Mouse (Mus musculus): ENCODE measurements around the gene Nucb1. TPM values are rescaled to one million over a fixed set of nuclear protein-coding genes. Genes with fewer than 3 reads are reported as not detected.
"Not testable (repeated sequence)": the region's sequence is repeated elsewhere in the genome, so short reads cannot be mapped to it uniquely, and the experiment has no call there.

Nucb1 gene
- polyA plus RNA-seq, 1 experiment from 2014 or later, result 96.7 TPM

DNA sequence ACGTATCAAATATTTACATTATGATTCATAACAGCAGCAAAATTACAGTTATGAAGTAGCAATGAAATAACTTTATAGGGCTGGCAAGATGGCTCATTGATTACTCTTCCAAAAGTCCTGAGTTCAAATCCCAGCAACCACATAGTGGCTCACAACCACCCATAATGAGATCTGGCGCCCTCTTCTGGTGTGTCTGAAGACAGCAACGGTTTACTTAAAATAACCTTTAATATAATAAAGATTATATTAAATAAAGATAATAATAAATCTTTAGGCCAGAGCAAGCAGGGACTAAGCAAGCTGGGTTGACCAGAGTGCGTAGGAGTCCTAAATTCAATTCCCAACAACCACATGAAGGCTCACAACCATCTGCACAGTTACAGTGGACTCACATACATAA lies 47.3 kb downstream of the Nucb1 start:
- not testable (repeated sequence) for H3K27ac ChIP-seq (replicated peaks; ENCODE audit: low read depth, low read length); H3K36me3 ChIP-seq (replicated peaks; ENCODE audit: control insufficient read depth, insufficient read depth, low read depth, low read length); ATAC-seq (replicated peaks; ENCODE audit: insufficient number of reproducible peaks, low FRiP score, low TSS enrichment, low read depth); H3K9ac ChIP-seq (replicated peaks; ENCODE audit: low read length); H3K27me3 ChIP-seq (ENCODE audit: control insufficient read depth, insufficient read depth, low read length); DNase-seq (ENCODE audit: low spot score); H3K4me3 ChIP-seq (ENCODE audit: low read depth, low read length); H3K9me3 ChIP-seq (replicated peaks; ENCODE audit: control insufficient read depth, low read length); H3K4me2 ChIP-seq (ENCODE audit: low read depth, low read length); H3K4me1 ChIP-seq (ENCODE audit: control insufficient read depth, insufficient read depth, low read length)
- 80% methylated on average over 4 of the region's 4 CpGs for WGBS

DNA sequence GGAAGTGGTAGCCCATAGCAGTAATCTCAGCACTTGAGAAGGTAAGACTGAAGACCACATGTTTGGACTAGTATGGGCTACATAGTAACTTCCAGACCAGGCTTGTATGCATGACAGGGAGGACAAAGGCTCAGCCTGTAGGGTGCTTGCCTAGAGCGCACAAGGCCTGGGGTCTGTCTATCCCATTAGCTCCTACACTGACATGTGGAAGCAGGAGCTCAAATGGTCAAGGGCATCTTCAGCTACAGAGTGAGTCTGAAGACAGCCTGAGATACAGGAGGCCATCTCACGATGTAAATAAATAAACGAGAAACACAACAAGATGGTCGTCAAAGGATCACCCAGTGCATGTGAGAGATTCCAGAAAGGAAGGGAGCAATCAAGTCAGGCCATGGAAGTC lies 47.9 kb downstream of the Nucb1 start:
- Histone ChIP-seq H3K4me3 (ENCODE audit: low read depth, low read length) (no peak overlapping the region), H3K4me2 (ENCODE audit: low read depth, low read length) (no peak overlapping the region), H3K9me3 (replicated peaks; ENCODE audit: control insufficient read depth, low read length) (no peaks in the 10 kb centered on the region), H3K27me3 (ENCODE audit: control insufficient read depth, insufficient read depth, low read length) (no peaks in the 10 kb centered on the region), H3K36me3 (replicated peaks; ENCODE audit: control insufficient read depth, insufficient read depth, low read depth, low read length) (peaks cover 7% of the 10 kb centered on the region), H3K27ac (replicated peaks; ENCODE audit: low read depth, low read length) (no peak overlapping the region), H3K4me1 (ENCODE audit: control insufficient read depth, insufficient read depth, low read length) (peaks cover 9% of the 10 kb centered on the region), H3K9ac (replicated peaks; ENCODE audit: low read length) (no peak overlapping the region)
- DNase-seq (ENCODE audit: low spot score), result no peak
- 84% methylated on average over 4 of the region's 4 CpGs for WGBS
- no peak for ATAC-seq (replicated peaks; ENCODE audit: insufficient number of reproducible peaks, low FRiP score, low TSS enrichment, low read depth)

DNA sequence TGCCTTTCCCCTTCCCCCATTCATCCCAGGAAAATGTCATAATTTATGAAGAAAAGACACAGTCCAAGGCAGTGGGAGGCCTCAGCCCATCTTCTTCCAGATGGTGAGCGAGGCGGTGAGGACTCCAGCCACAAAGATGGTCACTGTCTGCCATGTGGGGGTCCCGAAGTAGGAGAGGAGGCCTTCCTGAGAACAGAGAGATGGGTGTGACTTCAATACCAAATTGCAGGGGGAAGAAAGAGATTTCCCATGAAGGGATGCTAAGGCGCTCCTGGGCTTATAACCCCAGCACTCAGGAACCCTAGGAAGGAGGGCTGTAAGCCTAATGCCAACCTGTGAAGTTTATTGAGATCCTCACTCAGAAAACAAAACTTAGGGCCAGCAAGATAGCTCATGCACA lies 48.4 kb downstream of the Nucb1 start:
- Histone ChIP-seq H3K9ac (replicated peaks; ENCODE audit: low read length) (no peak overlapping the region), H3K27ac (replicated peaks; ENCODE audit: low read depth, low read length) (no peak overlapping the region), H3K36me3 (replicated peaks; ENCODE audit: control insufficient read depth, insufficient read depth, low read depth, low read length) (peaks cover 7% of the 10 kb centered on the region), H3K4me1 (ENCODE audit: control insufficient read depth, insufficient read depth, low read length) (peaks cover 10% of the 10 kb centered on the region), H3K9me3 (replicated peaks; ENCODE audit: control insufficient read depth, low read length) (no peaks in the 10 kb centered on the region), H3K27me3 (ENCODE audit: control insufficient read depth, insufficient read depth, low read length) (no peaks in the 10 kb centered on the region), H3K4me3 (ENCODE audit: low read depth, low read length) (no peak overlapping the region), H3K4me2 (ENCODE audit: low read depth, low read length) (no peak overlapping the region)
- ATAC-seq (replicated peaks; ENCODE audit: insufficient number of reproducible peaks, low FRiP score, low TSS enrichment, low read depth), result no peak
- DNase-seq (ENCODE audit: low spot score), result no peak
- 89% methylated on average over 4 of the region's 4 CpGs for WGBS

DNA sequence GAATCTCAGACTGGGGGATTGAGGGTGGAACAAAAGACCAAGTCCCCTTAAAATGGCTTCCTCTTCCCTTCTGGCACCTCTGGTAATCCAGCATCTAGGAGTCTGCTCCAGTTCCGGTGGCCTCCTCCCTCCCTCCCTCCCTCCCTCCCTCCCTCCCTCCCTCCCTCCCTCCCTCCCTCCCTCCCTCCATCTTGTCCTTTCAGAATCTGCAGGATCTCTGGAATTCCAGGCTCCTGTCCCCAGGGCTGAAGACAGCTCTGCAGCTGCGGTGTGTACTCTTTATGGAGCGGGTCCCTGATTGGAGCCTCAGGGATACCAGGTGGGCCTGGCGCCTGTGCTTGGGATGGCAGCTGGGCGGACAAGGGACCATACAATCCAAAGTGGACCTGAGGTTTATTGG lies 48.9 kb downstream of the Nucb1 start:
- Histone ChIP-seq H3K36me3 (replicated peaks; ENCODE audit: control insufficient read depth, insufficient read depth, low read depth, low read length) (peaks cover 7% of the 10 kb centered on the region), H3K4me1 (ENCODE audit: control insufficient read depth, insufficient read depth, low read length) (peaks cover 10% of the 10 kb centered on the region), H3K9me3 (replicated peaks; ENCODE audit: control insufficient read depth, low read length) (no peaks in the 10 kb centered on the region), H3K9ac (replicated peaks; ENCODE audit: low read length) (no peak overlapping the region), H3K27ac (replicated peaks; ENCODE audit: low read depth, low read length) (peak overlapping the region; percentile 60; the same call in 1 of the 2 replicates), H3K27me3 (ENCODE audit: control insufficient read depth, insufficient read depth, low read length) (no peaks in the 10 kb centered on the region), H3K4me3 (ENCODE audit: low read depth, low read length) (no peak overlapping the region), H3K4me2 (ENCODE audit: low read depth, low read length) (no peak overlapping the region)
- ATAC-seq (replicated peaks; ENCODE audit: insufficient number of reproducible peaks, low FRiP score, low TSS enrichment, low read depth), result no peak
- DNase-seq (ENCODE audit: low spot score), result no peak
- WGBS, result 62% methylated on average over 5 of the region's 5 CpGs

DNA sequence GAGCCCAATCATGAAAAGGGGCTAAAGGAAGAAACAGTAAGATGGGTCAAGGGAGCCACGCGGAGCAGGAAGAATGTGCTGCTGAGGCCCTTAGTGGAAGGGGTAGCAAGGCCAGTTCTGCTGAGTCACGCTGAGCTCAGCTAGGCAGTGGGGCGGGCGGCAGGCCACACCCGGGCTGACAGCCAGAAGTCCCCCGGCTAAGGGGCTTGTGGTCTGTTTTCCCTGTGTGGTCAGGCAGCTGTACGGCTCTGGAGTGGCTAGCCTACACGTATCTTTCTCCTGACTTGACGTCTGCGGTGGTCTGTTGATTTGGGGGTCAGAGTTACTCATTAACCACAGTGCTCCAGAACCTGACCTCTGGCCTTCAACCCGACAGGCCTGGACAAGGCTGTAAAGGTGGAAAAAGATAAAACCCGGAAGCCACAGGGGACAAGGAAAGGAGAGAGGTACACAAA lies 49.3 kb downstream of the Nucb1 start:
- WGBS, result 19% methylated on average over 13 of the region's 13 CpGs
- Histone ChIP-seq H3K4me2 (ENCODE audit: low read depth, low read length) (no peak overlapping the region), H3K9me3 (replicated peaks; ENCODE audit: control insufficient read depth, low read length) (no peaks in the 10 kb centered on the region), H3K4me1 (ENCODE audit: control insufficient read depth, insufficient read depth, low read length) (peaks cover 8% of the 10 kb centered on the region), H3K4me3 (ENCODE audit: low read depth, low read length) (no peak overlapping the region), H3K27me3 (ENCODE audit: control insufficient read depth, insufficient read depth, low read length) (no peaks in the 10 kb centered on the region), H3K36me3 (replicated peaks; ENCODE audit: control insufficient read depth, insufficient read depth, low read depth, low read length) (peaks cover 7% of the 10 kb centered on the region), H3K9ac (replicated peaks; ENCODE audit: low read length) (no peak overlapping the region), H3K27ac (replicated peaks; ENCODE audit: low read depth, low read length) (peak overlapping the region; percentile 60; the same call in 1 of the 2 replicates)
- ATAC-seq (replicated peaks; ENCODE audit: insufficient number of reproducible peaks, low FRiP score, low TSS enrichment, low read depth), result no peak
- DNase-seq (ENCODE audit: low spot score), result peak; percentile 44

DNA sequence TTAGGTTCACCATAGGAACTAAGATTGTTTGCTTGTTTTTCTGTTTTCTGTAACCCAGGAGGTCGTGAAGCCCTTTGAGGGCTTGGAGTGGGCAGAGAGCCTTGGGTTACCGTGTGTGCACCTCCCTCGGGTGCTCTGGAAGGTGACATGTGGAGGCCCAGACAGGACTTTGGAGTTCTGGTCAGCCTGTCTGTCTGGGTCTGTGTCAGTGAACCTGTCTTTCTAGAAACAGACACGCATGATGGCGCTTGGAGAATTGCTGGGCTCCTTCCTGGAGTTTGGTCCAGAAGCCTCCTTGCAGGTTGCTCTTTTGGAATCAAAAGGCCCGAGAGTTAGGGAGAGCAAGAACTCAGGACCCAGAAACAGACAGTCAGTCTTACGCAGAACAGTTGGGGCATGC lies 49.8 kb downstream of the Nucb1 start:
- H3K36me3 ChIP-seq (replicated peaks; ENCODE audit: control insufficient read depth, insufficient read depth, low read depth, low read length), result peaks cover 7% of the 10 kb centered on the region
- peak overlapping the region; percentile 60 for H3K27ac ChIP-seq (replicated peaks; ENCODE audit: low read depth, low read length)
- DNase-seq (ENCODE audit: low spot score) (no peak), ATAC-seq (replicated peaks; ENCODE audit: insufficient number of reproducible peaks, low FRiP score, low TSS enrichment, low read depth) (no peak)
- no peaks in the 10 kb centered on the region for H3K9me3 ChIP-seq (replicated peaks; ENCODE audit: control insufficient read depth, low read length)
- H3K4me2 ChIP-seq (ENCODE audit: low read depth, low read length), result no peak overlapping the region
- H3K9ac ChIP-seq (replicated peaks; ENCODE audit: low read length), result peak overlapping the region; percentile 52; the same call in 1 of the 2 replicates
- H3K4me1 ChIP-seq (ENCODE audit: control insufficient read depth, insufficient read depth, low read length), result peaks cover 6% of the 10 kb centered on the region
- no peaks in the 10 kb centered on the region for H3K27me3 ChIP-seq (ENCODE audit: control insufficient read depth, insufficient read depth, low read length)
- no peak overlapping the region for H3K4me3 ChIP-seq (ENCODE audit: low read depth, low read length)
- 77% methylated on average over 7 of the region's 7 CpGs for WGBS

DNA sequence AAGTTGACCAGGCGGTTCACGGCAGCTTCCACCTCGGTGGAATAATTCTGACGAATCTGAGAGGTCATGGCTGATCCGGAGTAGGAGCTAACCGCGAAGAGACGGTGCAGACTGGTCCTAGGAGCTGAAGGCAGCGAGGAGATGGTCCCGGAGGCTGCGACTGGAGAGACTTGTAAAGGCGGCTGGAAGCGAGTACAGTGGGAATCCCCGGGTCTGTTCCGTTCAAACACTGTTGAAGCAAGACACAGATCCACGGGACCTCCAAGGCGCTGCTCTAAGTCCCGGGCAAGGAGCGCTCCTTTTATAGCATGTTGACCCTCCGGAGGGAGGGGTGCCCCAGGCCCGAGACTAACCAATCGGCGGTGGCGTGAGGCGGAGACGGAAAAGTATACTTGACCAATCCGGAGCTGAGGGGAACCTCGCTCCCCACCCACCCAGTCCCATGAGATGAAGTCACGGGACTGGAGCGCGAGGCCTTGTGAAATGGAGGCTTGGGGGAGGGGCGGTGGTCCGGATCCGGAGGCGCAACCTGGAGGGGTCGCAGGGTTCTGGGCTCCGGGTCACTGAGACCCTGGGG lies 50.6 kb downstream of the Nucb1 start, which contains the start of gene Ftl1:
TSS of gene Ftl1 (minus strand) at position 321 of the 577 bp plus-strand sequence.
- ATAC-seq (replicated peaks; ENCODE audit: insufficient number of reproducible peaks, low FRiP score, low TSS enrichment, low read depth) (peak; percentile 91), DNase-seq (ENCODE audit: low spot score) (peak; percentile 100)
- Histone ChIP-seq H3K36me3 (replicated peaks; ENCODE audit: control insufficient read depth, insufficient read depth, low read depth, low read length) (peaks cover 10% of the 10 kb centered on the region), H3K4me2 (ENCODE audit: low read depth, low read length) (peak within 1 kb of the TSS; percentile 51), H3K4me3 (ENCODE audit: low read depth, low read length) (peak within 1 kb of the TSS; percentile 65), H3K9ac (replicated peaks; ENCODE audit: low read length) (peak within 1 kb of the TSS; percentile 83), H3K27ac (replicated peaks; ENCODE audit: low read depth, low read length) (peak within 1 kb of the TSS; percentile 91)
- 1% methylated on average over 28 of the region's 37 CpGs for WGBS
- not testable (repeated sequence) for H3K27me3 ChIP-seq (ENCODE audit: control insufficient read depth, insufficient read depth, low read length); H3K9me3 ChIP-seq (replicated peaks; ENCODE audit: control insufficient read depth, low read length); H3K4me1 ChIP-seq (ENCODE audit: control insufficient read depth, insufficient read depth, low read length)

DNA sequence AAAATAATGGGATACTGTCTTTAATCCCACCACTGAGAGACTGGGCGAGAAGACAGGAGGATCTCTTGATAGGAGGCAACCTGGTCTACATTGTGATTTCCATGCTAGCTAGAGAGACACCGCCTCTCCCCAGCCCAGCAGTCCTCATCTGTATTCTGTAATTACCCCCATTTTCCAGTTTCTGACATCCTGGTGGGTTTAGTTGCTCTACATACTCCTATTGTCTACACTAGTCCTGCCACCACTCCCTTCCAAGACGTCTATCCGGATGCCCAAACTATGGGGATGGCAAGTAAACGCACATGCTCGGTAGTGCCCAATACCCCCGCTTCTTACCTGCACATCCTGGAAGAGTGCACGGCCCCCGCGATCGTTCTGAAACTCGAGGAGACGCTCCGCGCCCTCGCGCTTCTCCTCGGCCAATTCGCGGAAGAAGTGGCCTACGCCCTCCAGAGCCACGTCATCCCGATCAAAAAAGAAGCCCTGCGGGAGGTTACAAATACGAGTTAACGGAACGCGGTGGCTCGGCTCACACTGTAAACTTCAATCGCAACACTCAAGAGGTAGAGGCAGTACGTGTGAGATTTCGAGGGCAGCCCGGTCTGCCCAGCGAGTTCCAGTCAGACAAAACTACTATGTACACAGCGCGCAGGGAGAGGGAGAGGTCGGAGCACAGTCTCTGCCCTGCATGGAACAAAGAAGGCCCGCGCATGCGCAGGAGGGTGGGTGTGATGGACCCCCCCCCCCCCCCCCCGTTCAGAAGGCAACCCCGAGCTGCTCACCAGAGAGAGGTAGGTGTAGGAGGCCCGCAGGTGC lies 51.2 kb downstream of the Nucb1 start:
- under 1% methylated on average over 43 of the region's 43 CpGs for WGBS
- H3K9me3 ChIP-seq (replicated peaks; ENCODE audit: control insufficient read depth, low read length), result no peaks in the 10 kb centered on the region
- peak; percentile 87 for DNase-seq (ENCODE audit: low spot score)
- peak overlapping the region; percentile 51 for H3K4me2 ChIP-seq (ENCODE audit: low read depth, low read length)
- peak overlapping the region; percentile 83 for H3K9ac ChIP-seq (replicated peaks; ENCODE audit: low read length)
- peak overlapping the region; percentile 65 for H3K4me3 ChIP-seq (ENCODE audit: low read depth, low read length)
- peaks cover 6% of the 10 kb centered on the region for H3K4me1 ChIP-seq (ENCODE audit: control insufficient read depth, insufficient read depth, low read length)
- no peaks in the 10 kb centered on the region for H3K27me3 ChIP-seq (ENCODE audit: control insufficient read depth, insufficient read depth, low read length)
- H3K27ac ChIP-seq (replicated peaks; ENCODE audit: low read depth, low read length), result peak overlapping the region; percentile 91
- peak; percentile 44 for ATAC-seq (replicated peaks; ENCODE audit: insufficient number of reproducible peaks, low FRiP score, low TSS enrichment, low read depth)
- peaks cover 10% of the 10 kb centered on the region for H3K36me3 ChIP-seq (replicated peaks; ENCODE audit: control insufficient read depth, insufficient read depth, low read depth, low read length)

Measured in embryonic facial prominence, embryonic 11.5 days (tissue).